Mouse (Mus musculus) thymus, adult 2 months (tissue): ENCODE results near the gene Acp2. TPM values are rescaled to one million over a fixed set of nuclear protein-coding genes. Genes with fewer than 3 reads are reported as not detected.

Source experiments
- DNase-seq: peaks from one replicate; pipeline ENCODE4 v3.0.0; 2021
- H3K27ac ChIP-seq: fragments of 200-500 bp; 2 replicates; pipeline ENCODE4 v1.5.1; 2012; ENCODE audit warnings: low read length, control low read depth; ENCODE audit not compliant: control insufficient read depth, insufficient read depth
- H3K27me3 ChIP-seq: fragments of 200-500 bp; 2 replicates; pipeline ENCODE4 v1.6.1; 2012; ENCODE audit warnings: mild to moderate bottlenecking, low read length, moderate library complexity, mixed read lengths; ENCODE audit not compliant: control insufficient read depth, insufficient read depth
- H3K36me3 ChIP-seq: fragments of 200-500 bp; 2 replicates; pipeline ENCODE4 v1.6.1; 2012; ENCODE audit warnings: mild to moderate bottlenecking, low read length, moderate library complexity; ENCODE audit not compliant: control insufficient read depth, insufficient read depth
- H3K4me1 ChIP-seq: fragments of 200-500 bp; replicated peaks from 2 replicates; pipeline ENCODE4 v1.6.1; 2012; ENCODE audit warnings: low read length; ENCODE audit not compliant: control insufficient read depth, insufficient read depth
- H3K4me3 ChIP-seq: fragments of 200-500 bp; 2 replicates; pipeline ENCODE4 v1.5.1; 2012; ENCODE audit warnings: mild to moderate bottlenecking, low read length, control low read depth, moderate library complexity; ENCODE audit not compliant: control insufficient read depth, insufficient read depth
- CTCF ChIP-seq: fragments of 200-500 bp; IDR thresholded peaks from 2 replicates; pipeline ENCODE4 v1.5.1; 2012; ENCODE audit warnings: mild to moderate bottlenecking, control low read depth, low read length, moderate library complexity, borderline replicate concordance; ENCODE audit not compliant: control insufficient read depth, poor library complexity, insufficient read depth; ENCODE audit errors: extremely low read depth
- POLR2A ChIP-seq: fragments of 200-500 bp; IDR thresholded peaks from 2 replicates; pipeline ENCODE4 v1.6.1; 2012; ENCODE audit warnings: mild to moderate bottlenecking, low read length, control low read depth, moderate library complexity; ENCODE audit not compliant: control insufficient read depth, poor library complexity, insufficient read depth; ENCODE audit errors: extremely low read depth
- WGBS: fragments of 180-500 bp; shearing (Covaris S2); methylation state at CpG from one replicate; pipeline ENCODE4 v1.1.7; 2018; 5-methylcytosine and 5-hydroxymethylcytosine counted together
- polyA plus RNA-seq: library from polyadenylated mRNA; depleted of rRNA; stranded (reverse); fragments of >200 nt; gene quantifications from 2 replicates; pipeline ENCODE4 v1.2.3, GENCODE M21; 2012

The Acp2 gene
- polyA plus RNA-seq, 1 experiment: 31.1 TPM

DNA sequence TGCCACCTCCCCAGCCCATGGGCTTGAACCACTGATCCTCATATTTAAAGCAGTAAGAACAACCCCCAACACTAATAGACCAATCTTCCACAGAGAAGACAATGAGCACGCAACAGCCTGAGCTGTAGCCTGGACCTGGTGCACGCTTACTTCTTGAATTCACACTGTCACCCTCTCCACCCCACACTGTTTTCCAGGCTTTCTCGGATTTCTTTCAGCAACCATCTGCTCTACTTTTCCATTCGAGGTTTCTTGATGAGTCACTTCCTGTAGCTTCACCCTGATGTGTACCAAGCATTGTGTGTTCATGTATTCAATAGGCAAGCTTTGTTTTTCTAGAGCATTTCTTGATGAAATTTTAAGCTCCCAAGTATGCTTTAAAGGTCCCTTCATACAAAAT is 15.3 kb upstream of the Acp2 start:
- 49% methylated on average over 4 of the region's 4 CpGs for WGBS
- H3K27ac ChIP-seq: no peak overlapping the region
- no peaks in the 10 kb centered on the region for H3K27me3 ChIP-seq
- no peak for DNase-seq
- no peak overlapping the region for H3K4me3 ChIP-seq
- H3K36me3 ChIP-seq: no peaks in the 10 kb centered on the region
- peaks cover 15% of the 10 kb centered on the region for H3K4me1 ChIP-seq
- TF ChIP-seq CTCF (no peak), POLR2A (no peak)

DNA sequence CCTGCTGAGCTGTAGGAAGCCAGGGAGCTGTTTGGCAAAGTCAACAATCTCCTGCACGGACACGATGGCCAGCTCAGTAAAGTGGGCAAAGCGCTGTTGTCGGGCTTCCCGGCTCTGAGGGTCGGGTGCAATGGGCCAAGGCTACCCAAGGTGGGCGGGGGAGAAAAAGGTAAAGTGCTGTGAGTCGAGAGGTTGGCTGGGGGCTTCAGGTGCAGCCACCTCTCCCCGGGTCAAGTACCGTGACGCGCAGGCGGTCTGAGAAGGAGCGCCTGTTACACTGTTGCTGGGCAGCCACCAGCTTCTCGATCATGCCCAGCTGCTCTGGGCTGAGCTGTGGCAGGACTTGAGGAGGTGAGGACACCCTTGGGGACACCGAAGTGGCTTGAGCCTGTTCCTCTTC is 12.2 kb upstream of the Acp2 start:
- H3K4me1 ChIP-seq: peaks cover 10% of the 10 kb centered on the region

DNA sequence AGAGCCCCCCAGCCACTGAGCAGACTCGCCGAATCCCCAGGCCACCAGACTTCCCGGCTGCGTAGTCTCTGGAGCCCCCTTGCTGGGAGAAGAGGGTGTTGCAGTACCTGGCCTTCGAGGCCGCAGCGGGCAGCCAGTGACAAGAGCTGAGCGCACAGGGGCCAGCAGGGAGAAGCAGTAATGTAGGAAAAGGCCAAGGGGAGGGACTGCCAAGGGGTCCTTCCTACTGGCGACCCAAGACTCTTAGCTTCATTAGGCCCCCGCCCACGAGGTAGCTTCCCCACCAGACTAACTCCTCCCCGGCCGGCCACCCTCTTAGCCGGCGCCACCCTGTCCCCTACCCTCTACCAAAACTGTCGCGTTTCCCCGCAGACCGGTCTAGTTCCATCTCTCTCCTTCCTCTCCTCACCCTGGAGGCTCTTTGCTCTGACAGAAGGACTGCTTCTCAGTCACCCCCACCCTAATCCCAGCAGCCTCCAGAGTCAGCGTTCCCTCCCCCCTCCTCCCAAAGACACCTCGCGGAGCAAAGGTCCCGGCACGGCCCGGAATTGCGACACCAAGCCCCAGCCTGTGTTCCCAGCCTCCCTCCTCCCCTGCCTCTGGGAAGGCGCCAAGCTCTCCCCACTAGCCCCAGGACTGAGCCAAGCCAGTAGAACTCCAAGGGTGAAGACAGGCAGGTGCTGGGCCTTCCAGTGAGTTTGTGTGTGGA is 7.9 kb upstream of the Acp2 start:
- 9% methylated on average over 27 of the region's 27 CpGs for WGBS
- Histone ChIP-seq H3K36me3 (no peaks in the 10 kb centered on the region), H3K27ac (no peak overlapping the region), H3K4me3 (peak overlapping the region; percentile 7; the same call in 1 of the 2 replicates), H3K27me3 (no peaks in the 10 kb centered on the region; the same call in 1 of the 2 replicates), H3K4me1 (peaks cover 5% of the 10 kb centered on the region; the same call in 1 of the 2 replicates)
- peak; percentile 75 for TF ChIP-seq CTCF
- TF ChIP-seq POLR2A: no peak
- peak; percentile 66 for DNase-seq

More for the DNA sequence above, 12.2 kb upstream of the Acp2 start:
- DNase-seq: no peak
- no peaks in the 10 kb centered on the region for H3K36me3 ChIP-seq
- no peak overlapping the region for H3K27ac ChIP-seq
- TF ChIP-seq POLR2A (no peak), CTCF (no peak)
- H3K27me3 ChIP-seq: no peaks in the 10 kb centered on the region; the same call in 1 of the 2 replicates
- no peak overlapping the region for H3K4me3 ChIP-seq
- 94% methylated on average over 16 of the region's 16 CpGs for WGBS

DNA sequence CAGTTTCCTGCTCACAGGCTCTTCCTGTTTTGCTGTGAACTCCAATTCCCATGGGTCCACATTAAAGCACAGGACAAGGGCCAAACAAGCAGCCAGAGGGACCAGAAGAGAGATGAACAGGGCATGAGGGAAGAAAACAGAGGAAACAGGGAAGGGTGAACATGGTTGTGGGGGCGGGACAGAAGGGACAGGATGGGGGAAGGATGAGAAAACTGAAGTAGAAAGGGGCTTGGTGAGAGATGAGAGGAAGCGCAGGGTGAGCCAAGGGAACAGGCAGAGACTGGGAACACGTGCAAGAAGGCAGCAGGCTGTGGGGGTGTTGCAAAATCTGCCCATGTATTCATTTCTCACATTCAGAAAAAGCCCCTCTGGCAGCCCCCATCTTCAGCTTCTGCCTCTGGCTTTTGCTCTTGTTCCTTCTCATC is 6.1 kb upstream of the Acp2 start:
- no peaks in the 10 kb centered on the region; the same call in 1 of the 2 replicates for H3K27me3 ChIP-seq
- no peaks in the 10 kb centered on the region for H3K36me3 ChIP-seq
- no peak for DNase-seq
- H3K4me1 ChIP-seq: peaks cover 5% of the 10 kb centered on the region; the same call in 1 of the 2 replicates
- no peak overlapping the region for H3K4me3 ChIP-seq
- TF ChIP-seq CTCF: no peak
- no peak for TF ChIP-seq POLR2A
- 71% methylated on average over 3 of the region's 3 CpGs for WGBS
- no peak overlapping the region for H3K27ac ChIP-seq

DNA sequence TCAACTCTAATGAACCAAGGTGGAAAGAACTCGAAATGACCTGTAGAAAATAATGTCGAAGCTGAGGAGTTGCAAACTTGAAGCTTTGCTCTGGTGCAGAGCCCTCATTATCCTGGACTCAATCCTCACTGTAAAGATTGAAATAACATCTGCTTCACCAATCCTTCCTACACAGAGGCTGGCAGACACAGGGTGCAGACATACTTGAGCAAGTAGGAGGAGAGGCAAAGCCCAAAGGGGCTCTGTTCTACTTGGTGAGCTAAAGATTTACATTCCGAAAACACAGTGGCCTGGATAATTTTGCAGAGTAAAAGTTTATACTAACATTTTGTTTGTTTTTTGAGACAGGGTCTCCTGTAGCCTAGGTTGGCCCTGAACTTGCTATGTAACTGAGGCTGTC is 3.8 kb upstream of the Acp2 start:
- no peak for DNase-seq
- H3K4me1 ChIP-seq: peaks cover 10% of the 10 kb centered on the region

DNA sequence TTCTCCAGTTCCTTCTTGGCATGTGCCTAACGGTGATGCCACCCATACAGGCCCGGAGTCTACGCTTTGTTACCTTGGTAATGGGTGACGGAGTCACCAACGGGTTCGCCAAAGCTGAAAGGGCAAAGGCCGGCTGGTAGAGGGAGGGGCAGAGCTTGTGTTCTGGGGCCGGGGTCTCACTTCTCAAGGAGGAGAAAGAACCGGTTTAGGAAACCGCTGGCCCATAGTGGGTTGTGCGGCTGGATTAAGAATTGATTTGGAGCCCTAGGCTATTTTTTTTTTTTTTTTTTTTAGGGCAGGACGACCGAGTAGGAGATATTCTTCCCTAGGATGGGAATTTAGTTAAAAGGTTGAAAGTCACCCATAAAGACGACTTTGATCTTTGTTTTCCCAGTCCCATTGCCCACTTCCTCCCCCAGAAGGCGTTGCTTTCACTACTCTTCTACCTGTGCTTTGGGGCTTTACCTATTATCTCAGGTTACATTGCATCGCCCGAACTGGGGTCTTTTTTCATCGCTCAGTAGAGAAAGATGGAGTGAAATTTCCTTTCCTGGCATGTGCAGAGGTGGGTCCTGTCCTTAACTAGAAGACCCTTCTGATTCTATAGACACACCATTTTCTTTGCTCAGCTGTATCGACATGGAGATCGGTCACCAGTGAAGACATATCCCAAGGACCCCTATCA is 429 bp downstream of the Acp2 start:
- H3K27me3 ChIP-seq: no peaks in the 10 kb centered on the region
- peak overlapping the region; percentile 99 for H3K4me3 ChIP-seq
- TF ChIP-seq CTCF: no peak
- TF ChIP-seq POLR2A: no peak
- peaks cover 11% of the 10 kb centered on the region; the same call in 1 of the 2 replicates for H3K36me3 ChIP-seq
- H3K27ac ChIP-seq: no peak overlapping the region
- WGBS: 19% methylated on average over 20 of the region's 20 CpGs
- DNase-seq: no peak
- peaks cover 5% of the 10 kb centered on the region for H3K4me1 ChIP-seq

More for the DNA sequence above, 3.8 kb upstream of the Acp2 start:
- Histone ChIP-seq H3K27ac (no peak overlapping the region), H3K4me3 (no peak overlapping the region), H3K36me3 (no peaks in the 10 kb centered on the region), H3K27me3 (no peaks in the 10 kb centered on the region; the same call in 1 of the 2 replicates)
- 96% methylated on average over 3 of the region's 3 CpGs for WGBS
- TF ChIP-seq POLR2A: no peak
- TF ChIP-seq CTCF: no peak
